Mouse (Mus musculus) CD4-positive, CD25-positive, alpha-beta regulatory T cell, adult 4 months (primary cell): ENCODE data around the gene Olfr720. TPM values are rescaled to one million over a fixed set of nuclear protein-coding genes. Genes with fewer than 3 reads are reported as not detected.

Experiments used
- ATAC-seq: one replicate; pipeline ENCODE4 v1.8.0; 2017
- polyA plus RNA-seq, 2 experiments: library from polyadenylated mRNA; unstranded; fragments of 100-300 nt; shearing (Covaris generic); gene quantifications; one replicate each; pipeline ENCODE4 v1.2.1; 2017

The Olfr720 gene
- not detected for polyA plus RNA-seq

DNA sequence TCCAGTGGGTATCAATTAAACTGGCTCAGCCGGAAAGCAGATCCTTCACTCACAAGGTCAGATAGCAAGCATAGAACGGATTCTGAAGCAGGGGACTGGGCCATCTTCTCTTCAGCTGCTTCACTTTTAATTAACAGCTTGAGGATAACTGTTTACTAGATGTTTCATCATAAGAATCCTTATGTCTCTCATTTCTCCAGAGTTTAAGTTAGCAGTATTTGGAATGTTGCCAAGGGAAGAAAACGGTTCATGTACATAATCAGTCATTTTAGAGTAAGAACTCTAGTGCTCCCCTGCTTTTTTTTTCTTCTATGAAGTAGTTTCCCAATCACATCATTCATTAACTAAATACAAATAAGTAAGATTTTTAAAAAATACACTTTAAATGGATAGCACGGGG is at the start of gene Olfr720:
Gene Olfr720 (minus strand): TSS at position 101 of the 400 bp plus-strand sequence.
- ATAC-seq = no peak

Other genes with a start within 250 kb of the Olfr720 start
- 10 to 100 TPM; 12.0 to 13.9 TPM for gene Atxn7, start 225.4 kb downstream of the Olfr720 start, polyA plus RNA-seq
- 100 to 1,000 TPM; 113 to 135 TPM for gene Thoc7, start 225.0 kb downstream of the Olfr720 start, polyA plus RNA-seq
- 100 to 1,000 TPM; 126 to 136 TPM for gene Psmd6, start 65.9 kb downstream of the Olfr720 start, polyA plus RNA-seq
- under 1 TPM in 1 of 2 experiments, not detected in 1; 0.43 TPM for gene Olfr31, start 136.0 kb upstream of the Olfr720 start, polyA plus RNA-seq
- 10 to 100 TPM in 1 of 2 experiments, 1 to 10 TPM in 1; 5.1 to 12.1 TPM for gene Il3ra, start 159.4 kb upstream of the Olfr720 start, polyA plus RNA-seq
- gene Olfr721-ps1, start 214.5 kb upstream of the Olfr720 start, polyA plus RNA-seq = not detected